Mouse (Mus musculus) limb, embryonic 14.5 days (tissue): ENCODE measurements around the gene Cox4i1. TPM values are rescaled to one million over a fixed set of nuclear protein-coding genes. Genes with fewer than 3 reads are reported as not detected.

Source experiments
- ATAC-seq: fragments of 200-750 bp; cut with Nextera tagmentation; 2 replicates; pipeline ENCODE4 v1.8.0; 2017; ENCODE audit warnings: low read depth, moderate number of reproducible peaks, moderate TSS enrichment; ENCODE audit not compliant: low FRiP score
- DNase-seq: peaks from one replicate; pipeline ENCODE4 v3.0.0-alpha.2; 2015; ENCODE audit warnings: low spot score
- H3K27ac ChIP-seq: fragments of 300-500 bp; sonication (generic); replicated peaks from 2 replicates; pipeline ENCODE4 v1.5.1; 2014; ENCODE audit warnings: low read depth, mild to moderate bottlenecking, low read length, moderate library complexity, mixed read lengths
- H3K27me3 ChIP-seq: fragments of 300-500 bp; sonication (generic); 2 replicates; pipeline ENCODE4 v1.6.1; 2014; ENCODE audit warnings: low read length, mixed read lengths; ENCODE audit not compliant: control insufficient read depth, insufficient read depth
- H3K36me3 ChIP-seq: fragments of 300-500 bp; sonication (generic); 2 replicates; pipeline ENCODE4 v1.6.1; 2014; ENCODE audit warnings: mild to moderate bottlenecking, low read length, moderate library complexity, mixed read lengths; ENCODE audit not compliant: control insufficient read depth, insufficient read depth
- H3K4me1 ChIP-seq: fragments of 300-500 bp; sonication (generic); 2 replicates; pipeline ENCODE4 v1.6.1; 2014; ENCODE audit warnings: antibody characterized with exemption, low read length, mixed read lengths; ENCODE audit not compliant: control insufficient read depth, insufficient read depth
- H3K4me2 ChIP-seq: fragments of 300-500 bp; sonication (generic); replicated peaks from 2 replicates; pipeline ENCODE4 v1.6.1; 2014; ENCODE audit warnings: low read depth, mild to moderate bottlenecking, low read length, moderate library complexity; ENCODE audit not compliant: severe bottlenecking
- H3K4me3 ChIP-seq: fragments of 300-500 bp; sonication (generic); replicated peaks from 2 replicates; pipeline ENCODE4 v1.5.1; 2014; ENCODE audit warnings: low read length
- H3K9ac ChIP-seq: fragments of 300-500 bp; sonication (generic); 2 replicates; pipeline ENCODE4 v1.6.1; 2014; ENCODE audit warnings: mild to moderate bottlenecking, low read depth, low read length, moderate library complexity; ENCODE audit not compliant: severe bottlenecking
- H3K9me3 ChIP-seq: fragments of 300-500 bp; sonication (generic); 2 replicates; pipeline ENCODE4 v1.6.1; 2016; ENCODE audit warnings: low read length; ENCODE audit not compliant: control insufficient read depth
- POLR2A ChIP-seq: fragments of 200-500 bp; IDR thresholded peaks from 2 replicates; pipeline ENCODE4 v1.8.0; 2012; ENCODE audit warnings: inconsistent platforms, mild to moderate bottlenecking, moderate library complexity, borderline replicate concordance; ENCODE audit not compliant: insufficient read depth, insufficient read length; ENCODE audit errors: extremely low read depth
- WGBS: fragments of 180-500 bp; shearing (Covaris S2); extraction: QIAGEN DNeasy Blood & Tissue Kit; methylation state at CpG from one replicate; pipeline ENCODE4 v1.1.7; 2014; 5-methylcytosine and 5-hydroxymethylcytosine counted together
- polyA plus RNA-seq, 2 experiments: library from polyadenylated mRNA; depleted of rRNA in 1 of 2; stranded (reverse) in 1 of 2; unstranded in 1 of 2; fragments of >200 nt; fragmentation: Nextera tagmentation in 1 of 2; extraction: Ambion mirVana in 1 of 2; gene quantifications; 2 replicates each; pipeline versions ENCODE4 v1.2.1 to v1.2.3; 2012 to 2014

Gene Cox4i1
- polyA plus RNA-seq, 2 experiments, result 964 to 1,017 TPM

DNA sequence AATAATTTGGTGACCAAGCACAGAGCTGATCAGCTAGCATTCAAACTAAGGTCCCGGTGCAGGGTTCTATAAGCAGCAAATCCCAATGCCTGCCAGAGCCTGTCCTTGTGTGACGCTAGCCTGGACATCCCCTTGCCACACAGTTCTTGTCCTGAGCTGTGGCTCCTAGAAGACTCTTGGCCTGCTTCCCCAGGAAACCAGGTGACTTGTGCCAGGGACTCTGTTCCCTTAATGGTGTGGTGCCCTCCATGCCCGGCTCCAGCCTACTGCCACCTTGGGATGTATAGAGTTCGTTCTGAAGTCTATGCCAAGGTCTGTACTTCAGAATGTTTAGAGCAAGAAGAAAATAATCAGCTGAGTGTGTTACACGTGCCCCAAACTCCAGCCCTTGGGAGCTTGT, 18.6 kb downstream of the Cox4i1 start:
- WGBS, result 78% methylated on average over 5 of the region's 5 CpGs
- Histone ChIP-seq H3K27ac (no peak overlapping the region), H3K36me3 (no peaks in the 10 kb centered on the region), H3K9me3 (no peaks in the 10 kb centered on the region), H3K4me2 (no peak overlapping the region), H3K4me1 (no peaks in the 10 kb centered on the region), H3K4me3 (no peak overlapping the region), H3K27me3 (no peaks in the 10 kb centered on the region), H3K9ac (no peak overlapping the region)
- ATAC-seq (no peak), DNase-seq (no peak)
- TF ChIP-seq POLR2A, result no peak

- ATAC-seq, result no peak
- no peaks in the 10 kb centered on the region for H3K9me3 ChIP-seq
- H3K4me3 ChIP-seq, result no peak overlapping the region
- H3K27ac ChIP-seq, result no peak overlapping the region
- H3K27me3 ChIP-seq, result no peaks in the 10 kb centered on the region
- DNase-seq, result no peak
- TF ChIP-seq POLR2A, result no peak
- whole genome bisulfite sequencing, result 76% methylated on average over 8 of the region's 8 CpGs
- no peak overlapping the region for H3K9ac ChIP-seq
- no peak overlapping the region for H3K4me2 ChIP-seq
- no peaks in the 10 kb centered on the region for H3K4me1 ChIP-seq
- no peaks in the 10 kb centered on the region for H3K36me3 ChIP-seq
Measured at GRCm38 (mm10) chr8:120687786-120688185, 19.8 kb downstream of the Cox4i1 start.

- no peak for ATAC-seq
- DNase-seq, result no peak
- Histone ChIP-seq H3K27me3 (no peaks in the 10 kb centered on the region), H3K27ac (no peak overlapping the region), H3K4me1 (no peaks in the 10 kb centered on the region), H3K9ac (no peak overlapping the region), H3K4me3 (no peak overlapping the region), H3K9me3 (no peaks in the 10 kb centered on the region), H3K36me3 (no peaks in the 10 kb centered on the region), H3K4me2 (no peak overlapping the region)
- WGBS, result 85% methylated on average over 7 of the region's 7 CpGs
- no peak for TF ChIP-seq POLR2A
Measured at GRCm38 (mm10) chr8:120688511-120688910, 20.5 kb downstream of the Cox4i1 start.

- WGBS, result 50% methylated on average over 4 of the region's 4 CpGs
- no peak overlapping the region for H3K4me3 ChIP-seq
- H3K9ac ChIP-seq, result no peak overlapping the region
- no peak for DNase-seq
- no peak overlapping the region for H3K27ac ChIP-seq
- no peaks in the 10 kb centered on the region for H3K27me3 ChIP-seq
- peaks cover 6% of the 10 kb centered on the region; the same call in 1 of the 2 replicates for H3K4me1 ChIP-seq
- H3K36me3 ChIP-seq, result no peaks in the 10 kb centered on the region
- no peak for TF ChIP-seq POLR2A
- no peaks in the 10 kb centered on the region for H3K9me3 ChIP-seq
- ATAC-seq, result no peak
- H3K4me2 ChIP-seq, result no peak overlapping the region
Measured at GRCm38 (mm10) chr8:120692934-120693333, 24.9 kb downstream of the Cox4i1 start.

- no peaks in the 10 kb centered on the region for H3K27me3 ChIP-seq
- peak; percentile 50; the same call in 1 of the 2 replicates for ATAC-seq
- peak; percentile 21 for DNase-seq
- no peak overlapping the region for H3K4me3 ChIP-seq
- no peak for TF ChIP-seq POLR2A
- H3K4me2 ChIP-seq, result no peak overlapping the region
- no peaks in the 10 kb centered on the region for H3K36me3 ChIP-seq
- H3K9me3 ChIP-seq, result no peaks in the 10 kb centered on the region
- H3K4me1 ChIP-seq, result peaks cover 6% of the 10 kb centered on the region; the same call in 1 of the 2 replicates
- 21% methylated on average over 22 of the region's 22 CpGs for WGBS
- no peak overlapping the region for H3K9ac ChIP-seq
- no peak overlapping the region for H3K27ac ChIP-seq
Measured at GRCm38 (mm10) chr8:120693861-120694493, 26.0 kb downstream of the Cox4i1 start.
